Mouse (Mus musculus) Muller cell, postnatal 12 days (primary cell): Measurements from ENCODE around the gene Trim12a.
"Not testable (repeated sequence)": the region's sequence is repeated elsewhere in the genome, so short reads cannot be mapped to it uniquely, and the experiment has no call there.

ENCODE experiments used
- DNase-seq: peaks from one replicate; pipeline ENCODE4 v3.0.0-alpha.2; 2015; ENCODE audit errors: inconsistent ontology term

The Trim12a gene

GRCm38 (mm10) chr7:104315369-104316080 lies at the start of gene Trim12a:
Gene Trim12a, minus strand, starts transcription at chr7:104315466.
- peak; percentile 16 for DNase-seq

GRCm38 (mm10) chr7:104353600-104353967 lies 38.3 kb upstream of the Trim12a start:
- DNase-seq = no peak

- DNase-seq = peak; percentile 78
Measured at GRCm38 (mm10) chr7:104352717-104353599, 37.7 kb upstream of the Trim12a start, which contains the start of gene Trim12c. Gene Trim12c, minus strand, starts transcription at chr7:104353362.

GRCm38 (mm10) chr7:104348043-104348442 lies 32.8 kb upstream of the Trim12a start:
- DNase-seq = not testable (repeated sequence)

GRCm38 (mm10) chr7:104340744-104341143 lies 25.5 kb upstream of the Trim12a start:
- not testable (repeated sequence) for DNase-seq

- not testable (repeated sequence) for DNase-seq
Measured at GRCm38 (mm10) chr7:104335547-104335946, 20.3 kb upstream of the Trim12a start.

- not testable (repeated sequence) for DNase-seq
Measured at GRCm38 (mm10) chr7:104329171-104329570, 13.9 kb upstream of the Trim12a start, which contains the start of gene Trim34b. Gene Trim34b, plus strand, starts transcription at chr7:104329471.

GRCm38 (mm10) chr7:104322028-104322427 lies 6.8 kb upstream of the Trim12a start:
- no peak for DNase-seq

- DNase-seq = peak; percentile 72
Measured at GRCm38 (mm10) chr7:104314796-104315353, 391 bp downstream of the Trim12a start.

GRCm38 (mm10) chr7:104291638-104292400 lies 23.4 kb downstream of the Trim12a start:
- DNase-seq = no peak

- DNase-seq = no peak
Measured at GRCm38 (mm10) chr7:104290641-104291040, 24.6 kb downstream of the Trim12a start.

GRCm38 (mm10) chr7:104287576-104288443 lies 27.5 kb downstream of the Trim12a start, which contains the start of gene Trim5:
Gene Trim5, minus strand, starts transcription at chr7:104288094.
- peak; percentile 35 for DNase-seq

GRCm38 (mm10) chr7:104279361-104279760 lies 35.9 kb downstream of the Trim12a start:
- DNase-seq = not testable (repeated sequence)

- not testable (repeated sequence) for DNase-seq
Measured at GRCm38 (mm10) chr7:104265335-104265734, 49.9 kb downstream of the Trim12a start.

- not testable (repeated sequence) for DNase-seq
Measured at GRCm38 (mm10) chr7:104260380-104260779, 54.9 kb downstream of the Trim12a start.
